Mouse (Mus musculus): Measurements from ENCODE around the gene Ddah1.
A peak's percentile ranks its signal among the peaks of the same experiment; 100 is the strongest.
"Not testable (repeated sequence)": the region's sequence is repeated elsewhere in the genome, so short reads cannot be mapped to it uniquely, and the experiment has no call there.

The Ddah1 gene

GRCm38 (mm10) chr3:145913263-145913662, 154.8 kb downstream of the Ddah1 start:
- DNase-seq (ENCODE audit: low spot score), result no peak

DNA sequence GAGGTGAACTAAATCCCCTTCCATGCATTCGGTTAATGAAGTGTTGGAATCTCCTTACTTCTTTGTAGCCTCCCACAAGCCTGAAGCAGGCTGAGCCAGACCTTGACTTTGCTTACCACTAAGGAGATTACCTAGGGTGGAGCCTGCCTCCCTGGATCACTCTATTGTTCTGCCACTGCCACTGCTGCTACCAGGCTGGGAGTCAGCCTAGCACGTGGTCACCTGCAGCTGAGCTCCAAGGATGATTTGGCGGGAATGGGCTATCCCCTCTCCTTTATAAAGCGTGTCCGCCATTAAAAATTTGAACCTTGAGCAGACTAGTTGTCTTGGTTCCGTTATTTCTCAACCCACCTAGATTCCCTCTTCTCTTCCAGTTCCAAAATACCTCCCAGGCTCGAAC, 155.5 kb downstream of the Ddah1 start:
- DNase-seq (ENCODE audit: low spot score), result not testable (repeated sequence)

GRCm38 (mm10) chr3:145916374-145916773, 157.9 kb downstream of the Ddah1 start:
- no peak for DNase-seq (ENCODE audit: low spot score)

GRCm38 (mm10) chr3:145916826-145917225, 158.4 kb downstream of the Ddah1 start:
- DNase-seq (ENCODE audit: low spot score), result no peak

DNA sequence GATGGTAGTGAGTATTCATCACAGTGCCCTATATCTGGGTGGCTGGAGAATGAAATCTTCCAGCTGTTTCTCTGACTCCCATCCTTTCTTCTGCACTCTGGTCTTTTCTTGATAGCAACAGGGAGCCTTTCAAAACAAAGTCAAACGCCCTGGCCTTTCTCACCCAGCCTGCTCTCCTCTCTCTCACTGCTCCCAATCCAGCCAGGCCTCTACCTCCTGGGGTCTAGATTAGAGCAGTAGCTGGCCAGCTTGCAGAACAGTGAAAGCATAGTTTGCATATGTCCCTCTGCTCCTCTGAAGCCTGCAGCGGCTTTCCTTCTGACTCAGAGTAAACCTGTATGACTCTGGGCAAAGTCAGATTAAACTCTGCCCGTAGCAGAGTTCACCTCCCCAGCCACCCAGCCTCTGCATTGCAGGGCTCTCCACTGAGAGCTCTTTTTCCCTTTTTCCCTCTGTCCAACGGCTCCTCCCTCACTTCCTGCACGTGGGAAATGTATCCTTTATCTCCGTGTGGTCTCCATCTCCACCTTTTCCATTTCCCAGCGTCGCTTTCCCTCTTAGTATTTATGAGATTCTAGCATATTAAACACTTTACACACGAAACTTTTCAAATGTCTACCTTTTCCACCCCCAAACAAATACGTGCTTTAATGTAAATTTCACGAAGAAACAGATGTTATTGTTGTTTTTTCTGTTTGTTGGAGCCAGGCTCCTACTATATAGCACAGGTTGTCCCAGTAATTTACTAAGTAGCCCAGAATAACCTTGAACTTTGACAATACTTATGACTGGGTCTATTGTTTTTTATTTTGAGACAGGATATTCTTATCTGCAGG, 163.8 kb downstream of the Ddah1 start, which contains the start of gene Bcl10:
TSS of gene Bcl10 (plus strand) at position 786 of the 836 bp plus-strand sequence.
- DNase-seq (ENCODE audit: low spot score), result no peak

DNA sequence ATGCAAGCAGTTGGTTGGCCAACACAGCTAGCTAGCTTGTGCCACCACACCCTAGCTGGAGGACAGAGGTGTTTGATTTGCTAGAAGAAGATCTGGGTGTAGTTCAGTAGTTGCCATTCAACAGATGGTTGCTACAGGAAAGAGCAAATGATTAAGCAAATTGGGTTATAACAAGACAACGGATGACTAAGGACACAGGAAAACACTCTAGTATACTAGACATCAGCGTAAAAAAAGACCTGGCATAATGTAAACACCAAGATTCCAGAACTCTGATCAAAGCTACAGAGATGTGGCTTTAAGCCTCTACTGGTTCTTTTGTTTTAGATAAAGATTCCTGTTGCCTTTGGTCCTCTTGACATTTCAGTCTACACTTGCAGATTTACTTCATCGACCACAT, 164.5 kb downstream of the Ddah1 start:
- DNase-seq (ENCODE audit: low spot score), result no peak

- peak; percentile 95 for DNase-seq (ENCODE audit: low spot score)
These were observed 165.6 kb downstream of the Ddah1 start for GRCm38 (mm10) chr3:145923874-145924577.

- DNase-seq (ENCODE audit: low spot score), result peak; percentile 20
These were observed 166.3 kb downstream of the Ddah1 start for GRCm38 (mm10) chr3:145924649-145925337.

DNA sequence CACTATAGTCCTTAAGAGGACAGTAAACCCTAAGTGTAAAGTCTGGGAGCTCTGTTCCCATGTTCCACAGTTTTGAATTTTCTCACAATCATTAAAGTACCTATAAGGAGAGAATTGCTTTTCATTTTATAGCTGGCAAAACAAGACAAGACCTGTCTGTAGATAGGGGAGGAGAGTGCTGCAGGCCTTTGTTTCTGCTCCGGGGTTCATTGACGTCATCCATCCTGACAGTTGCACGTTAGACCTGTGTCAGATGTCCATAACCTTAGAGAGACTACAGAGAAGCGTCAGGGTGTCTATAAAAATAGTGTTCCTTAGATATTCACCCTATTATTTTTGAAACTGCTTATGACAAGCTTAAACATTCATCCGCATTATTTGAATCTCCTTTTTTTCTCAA, 167.0 kb downstream of the Ddah1 start:
- DNase-seq (ENCODE audit: low spot score), result no peak

- DNase-seq (ENCODE audit: low spot score), result no peak
These were observed 171.3 kb downstream of the Ddah1 start for GRCm38 (mm10) chr3:145929525-145930400.

DNA sequence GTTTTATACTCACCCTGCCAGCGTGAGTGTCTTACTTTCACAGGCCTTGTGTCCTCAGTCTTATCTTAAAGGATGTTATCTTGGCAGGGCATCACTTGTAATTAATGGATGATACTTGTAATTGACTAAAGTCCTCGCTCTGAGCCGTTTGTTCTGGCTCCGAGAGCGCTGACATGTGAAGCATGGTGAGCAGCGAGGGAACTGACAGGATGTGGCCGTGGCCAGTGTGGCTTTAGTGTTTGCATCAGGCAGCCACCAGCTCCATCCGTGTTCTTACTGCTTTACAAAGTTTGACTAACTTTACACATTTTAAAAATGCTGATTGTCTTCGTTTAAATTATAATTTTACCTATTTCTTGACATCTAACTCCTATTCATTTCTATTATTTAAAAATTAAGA, 175.4 kb downstream of the Ddah1 start:
- DNase-seq (ENCODE audit: low spot score), result no peak

GRCm38 (mm10) chr3:145937505-145938404, 179.3 kb downstream of the Ddah1 start, which contains the start of gene 2410004B18Rik:
2410004B18Rik (plus strand) TSS chr3:145938014.
- peak; percentile 80 for DNase-seq (ENCODE audit: low spot score)

- DNase-seq (ENCODE audit: low spot score), result no peak
These were observed 180.2 kb downstream of the Ddah1 start for GRCm38 (mm10) chr3:145938405-145939349.

DNA sequence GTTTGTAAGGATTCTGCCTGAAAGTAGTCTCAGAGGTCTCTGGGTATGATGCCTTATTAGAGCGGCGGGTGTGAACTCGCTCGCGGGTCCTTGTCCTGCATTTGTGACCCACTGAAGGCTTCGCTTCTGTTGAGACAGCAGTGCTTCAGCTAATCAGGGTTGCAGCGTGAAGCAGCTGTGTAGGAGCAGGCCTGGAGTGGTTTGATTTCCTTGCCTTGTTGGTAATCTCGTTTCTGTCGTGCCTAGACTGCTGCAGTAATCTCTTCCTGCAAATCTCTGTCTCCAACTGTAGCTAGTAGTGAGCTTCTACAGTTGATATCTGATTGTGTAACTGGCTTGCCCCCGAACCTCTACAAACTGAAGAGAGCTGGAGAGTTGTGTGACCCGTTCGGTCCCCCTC, 180.9 kb downstream of the Ddah1 start:
- DNase-seq (ENCODE audit: low spot score), result no peak

DNA sequence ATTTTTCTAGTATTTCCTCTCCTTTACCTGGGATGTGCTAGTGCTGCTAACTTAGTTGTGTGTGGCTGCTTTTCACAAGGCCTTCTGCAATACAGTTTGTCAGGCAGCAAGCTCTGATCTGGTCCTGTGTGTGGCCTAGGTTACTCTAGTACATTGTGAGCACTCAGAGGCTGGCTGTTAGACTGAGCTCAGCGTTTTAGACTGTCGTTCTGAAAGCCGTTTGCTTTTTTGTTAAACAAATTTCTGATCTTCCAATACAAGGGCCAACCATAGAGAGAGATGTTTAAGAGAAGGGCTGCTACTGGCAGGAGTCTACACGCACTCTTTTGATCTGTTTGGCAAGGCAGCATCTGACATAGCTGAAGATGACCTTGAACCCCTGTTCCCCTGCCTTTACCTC, 181.5 kb downstream of the Ddah1 start:
- DNase-seq (ENCODE audit: low spot score), result no peak

DNA sequence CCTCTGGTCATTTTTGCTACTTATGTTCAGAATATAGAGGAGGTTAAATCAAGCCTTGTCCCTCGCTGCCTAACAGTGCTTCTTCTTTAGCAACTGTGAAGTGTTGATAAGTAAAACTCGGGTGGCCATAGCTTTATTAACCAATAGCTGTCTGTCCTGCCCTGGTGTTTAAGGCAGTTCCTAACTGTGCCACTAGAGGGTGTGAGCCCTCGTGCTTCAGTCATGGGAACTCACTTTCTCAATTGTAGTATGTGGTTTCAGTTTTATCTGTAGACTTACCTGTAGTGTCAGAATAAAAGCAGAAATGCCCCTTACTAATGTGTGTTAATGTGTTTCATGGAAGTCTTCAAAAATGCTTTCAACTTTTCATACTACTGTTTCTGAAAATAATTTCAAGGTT, 183.5 kb downstream of the Ddah1 start:
- no peak for DNase-seq (ENCODE audit: low spot score)

Measured in urinary bladder, postnatal 10 days (tissue).